Mouse (Mus musculus): ENCODE results near the gene Hmgcs1.
A peak's percentile ranks its signal among the peaks of the same experiment; 100 is the strongest.
"Not testable (repeated sequence)": the region's sequence is repeated elsewhere in the genome, so short reads cannot be mapped to it uniquely, and the experiment has no call there.

Gene Hmgcs1

DNA sequence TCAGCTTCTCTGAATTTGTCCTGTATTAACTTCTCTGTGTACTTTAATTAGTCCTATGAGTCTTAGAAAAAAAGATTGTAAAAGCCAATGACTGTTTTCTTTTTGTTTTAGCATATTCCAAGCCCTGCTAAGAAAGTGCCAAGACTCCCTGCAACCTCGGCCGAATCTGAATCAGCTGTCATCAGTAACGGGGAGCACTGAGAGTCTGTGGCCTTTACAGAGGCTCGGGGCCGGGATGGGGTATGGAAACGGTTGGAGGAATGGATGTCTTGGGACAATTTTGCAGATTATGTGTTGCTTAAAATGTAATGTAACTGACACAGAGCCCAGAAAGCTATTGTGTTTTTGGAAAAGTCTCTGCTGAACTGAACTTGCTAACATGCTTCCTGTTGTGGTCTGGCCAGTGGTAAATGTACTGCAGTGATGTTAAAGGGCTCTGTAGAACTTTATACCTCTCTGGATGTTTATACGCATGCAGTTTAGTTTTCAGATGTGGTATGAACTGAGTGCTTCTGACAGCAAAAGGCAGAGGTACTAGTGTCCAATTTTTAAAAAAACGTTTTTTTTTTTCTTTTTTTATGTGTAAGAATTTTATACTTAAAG, 16.2 kb downstream of the Hmgcs1 start:
- not testable (repeated sequence) for DNase-seq

DNA sequence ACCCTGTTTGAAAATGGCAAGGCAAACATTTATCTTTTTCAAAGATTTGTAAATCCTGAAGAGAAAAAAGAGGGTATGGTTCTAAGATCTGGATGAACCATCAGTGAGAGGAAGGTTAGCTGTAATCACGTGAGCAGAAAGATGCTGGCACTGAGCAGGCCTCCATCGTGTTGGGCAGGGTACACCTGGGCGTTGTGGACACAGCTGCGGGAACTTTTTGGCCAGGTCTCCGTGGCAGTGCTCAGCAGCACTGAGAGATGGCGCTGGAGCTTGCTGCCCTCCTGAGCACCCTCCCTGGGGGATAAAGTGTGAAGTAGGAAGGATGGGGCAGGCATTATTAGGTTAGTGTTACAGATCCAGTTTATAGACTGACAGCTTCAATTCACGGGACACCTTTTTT, 16.8 kb downstream of the Hmgcs1 start:
- DNase-seq = no peak

DNA sequence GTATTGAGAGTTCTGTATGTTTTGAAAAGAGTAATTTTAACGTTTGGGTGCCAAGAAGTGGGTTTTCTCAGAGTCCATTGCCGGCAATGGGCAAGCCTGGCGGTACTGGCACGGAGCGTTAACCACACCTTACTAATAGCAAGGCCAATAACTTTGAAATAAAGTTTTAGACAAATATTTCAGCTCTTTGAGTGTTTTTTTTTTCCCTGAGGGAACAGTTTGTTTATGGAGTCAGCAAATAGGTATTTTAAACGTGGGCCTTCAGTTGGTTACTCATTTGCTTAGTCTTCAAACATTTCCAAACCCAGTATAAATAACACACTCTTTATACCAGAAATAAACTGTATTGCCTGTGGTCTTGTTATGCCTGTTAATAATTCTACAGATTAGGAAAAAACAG, 17.7 kb downstream of the Hmgcs1 start:
- no peak for DNase-seq

DNA sequence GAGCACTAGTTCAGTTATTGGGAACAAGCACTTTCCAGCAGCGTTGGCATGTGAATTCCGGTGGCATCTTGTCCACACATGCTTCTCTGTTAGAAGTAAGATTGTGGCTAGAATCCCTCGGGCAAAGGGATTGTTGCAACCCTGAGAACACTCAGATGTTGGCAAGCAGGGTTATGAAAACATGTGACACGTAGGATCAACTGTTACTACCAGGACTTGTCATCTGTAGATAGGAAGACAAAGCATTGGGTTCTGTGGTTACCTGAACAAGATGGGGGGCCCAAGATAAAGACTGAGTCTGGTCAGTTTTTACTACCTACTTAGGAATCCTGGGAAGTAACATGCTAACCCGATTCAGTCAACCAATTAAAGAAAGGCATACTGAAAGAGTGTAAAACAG, 18.8 kb downstream of the Hmgcs1 start:
- DNase-seq = no peak

- no peak for DNase-seq
These were observed 19.4 kb downstream of the Hmgcs1 start for GRCm38 (mm10) chr13:119709388-119710267.

GRCm38 (mm10) chr13:119710268-119710610, 20.1 kb downstream of the Hmgcs1 start:
- no peak for DNase-seq

DNA sequence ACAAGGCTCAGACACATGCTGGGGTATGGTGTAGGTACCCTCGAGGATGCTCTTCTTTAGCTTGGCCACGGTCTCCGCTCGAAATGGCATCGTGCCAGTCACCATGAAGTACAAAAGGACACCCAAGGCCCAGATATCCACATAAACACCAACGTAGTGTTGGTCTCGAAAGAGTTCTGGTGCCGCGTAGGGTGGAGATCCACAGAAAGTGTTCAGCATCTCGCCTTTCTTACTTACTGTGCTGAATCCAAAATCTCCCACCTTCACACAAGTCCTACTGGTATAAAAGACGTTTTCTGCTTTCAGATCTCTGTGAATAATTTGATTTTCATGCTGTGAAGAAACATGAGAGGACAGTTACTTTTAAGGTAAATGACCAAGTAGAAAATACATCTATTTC, 22.3 kb downstream of the Hmgcs1 start:
- no peak for DNase-seq

- DNase-seq = no peak
These were observed 23.1 kb downstream of the Hmgcs1 start for GRCm38 (mm10) chr13:119713107-119713787.

DNA sequence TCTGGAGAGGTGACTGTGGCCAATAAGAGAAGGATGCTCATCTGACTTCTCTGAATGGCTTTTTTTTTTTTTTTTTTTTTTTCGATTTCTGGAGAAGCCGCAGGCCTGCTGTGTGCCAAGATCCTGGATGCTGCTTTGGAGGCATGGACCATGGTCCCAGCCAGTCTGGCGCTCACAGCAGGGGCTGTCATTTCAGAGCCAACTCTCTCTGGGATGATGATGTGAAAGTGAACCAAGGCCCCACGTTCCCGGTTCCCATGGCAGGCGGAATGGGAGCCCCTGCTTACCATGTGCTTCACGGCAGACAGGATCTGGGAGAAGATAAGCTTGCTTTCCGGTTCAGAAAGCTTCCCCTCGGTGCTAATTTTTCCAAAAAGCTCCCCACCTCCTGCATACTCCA, 23.6 kb downstream of the Hmgcs1 start:
- DNase-seq = no peak

GRCm38 (mm10) chr13:119716105-119716504, 25.9 kb downstream of the Hmgcs1 start:
- DNase-seq = no peak

GRCm38 (mm10) chr13:119722447-119722846, 32.3 kb downstream of the Hmgcs1 start:
- no peak for DNase-seq

DNA sequence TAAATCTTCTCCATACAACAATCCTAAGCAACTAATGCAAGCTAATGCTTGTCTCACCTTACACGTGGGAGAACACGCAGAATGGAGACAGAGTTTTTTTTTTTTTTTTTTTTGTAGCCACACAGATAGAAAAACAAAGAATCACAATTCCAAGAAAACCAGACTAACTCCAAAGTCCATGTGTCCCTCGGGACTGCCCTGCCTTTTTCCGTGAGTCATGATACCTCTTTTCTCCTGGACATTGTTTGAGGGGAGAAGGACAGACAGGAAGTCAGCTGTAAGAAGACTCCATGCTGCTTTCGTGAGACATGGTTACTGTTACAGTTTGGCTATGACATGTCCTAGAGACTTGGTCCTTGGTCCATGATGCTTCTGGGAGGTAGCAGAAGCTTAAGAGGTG, 33.2 kb downstream of the Hmgcs1 start:
- DNase-seq = no peak

GRCm38 (mm10) chr13:119724541-119724940, 34.4 kb downstream of the Hmgcs1 start:
- DNase-seq = no peak

GRCm38 (mm10) chr13:119727608-119728387, 37.6 kb downstream of the Hmgcs1 start:
- peak; percentile 33 for DNase-seq

GRCm38 (mm10) chr13:119729406-119729805, 39.2 kb downstream of the Hmgcs1 start:
- no peak for DNase-seq

DNA sequence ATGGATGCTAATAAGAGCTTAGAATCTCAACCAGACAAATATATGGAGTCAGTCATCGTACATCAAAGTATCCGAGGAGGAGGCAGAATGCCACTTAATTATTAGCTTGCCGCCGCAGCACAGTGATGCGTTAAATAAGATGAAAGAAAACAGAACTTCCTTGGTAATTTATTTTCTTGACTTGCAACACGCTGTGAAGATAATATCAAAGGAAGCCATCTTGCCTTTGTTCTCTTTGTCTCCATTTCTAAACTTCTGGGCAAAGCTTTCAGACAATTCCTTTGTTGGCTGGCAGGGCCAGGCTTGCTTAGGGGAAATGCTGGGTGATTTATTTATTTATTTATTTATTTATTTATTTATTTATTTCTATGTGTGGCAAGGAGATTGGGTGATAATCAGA, 41.3 kb downstream of the Hmgcs1 start:
- DNase-seq = no peak

DNA sequence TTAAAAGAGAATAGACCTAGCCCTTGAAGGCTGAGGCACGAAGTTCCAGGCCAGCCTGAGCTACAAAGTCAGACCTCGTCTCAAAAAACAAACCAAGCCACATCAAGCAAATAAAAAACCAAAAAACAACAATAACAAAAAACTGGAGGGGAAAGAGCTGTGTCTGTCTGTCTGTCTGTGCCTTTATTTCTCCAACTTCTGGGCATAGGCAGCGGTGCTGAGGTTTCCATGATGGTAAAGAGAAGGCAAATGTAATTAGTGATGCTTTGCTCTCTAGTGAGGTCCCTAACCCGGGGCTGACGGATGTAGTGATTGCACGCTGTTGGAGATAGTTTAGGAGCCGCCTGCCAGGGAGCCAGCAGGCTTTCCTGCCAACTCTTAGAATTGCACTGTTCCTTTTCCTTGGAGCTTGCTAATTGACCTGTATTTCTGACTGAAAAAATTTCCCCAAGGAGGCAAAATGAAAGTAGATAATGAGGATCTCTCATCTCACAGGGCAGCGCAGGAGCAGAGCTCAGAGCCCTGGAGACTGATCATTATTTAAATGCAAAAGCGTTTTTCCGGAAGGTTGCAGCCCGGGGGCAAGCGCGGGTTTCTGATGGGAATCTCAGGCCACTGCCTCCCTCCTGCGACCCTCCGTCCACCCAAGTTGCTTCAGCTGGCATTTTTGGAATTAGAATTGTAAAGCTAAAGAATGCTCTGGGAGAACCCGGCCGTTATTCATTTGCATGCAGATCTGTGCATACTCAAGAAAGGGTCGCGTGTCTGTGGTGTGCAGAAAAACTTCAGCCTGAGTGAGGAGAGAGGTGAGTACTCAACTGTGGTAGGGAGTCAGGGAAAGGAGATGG, 51.4 kb downstream of the Hmgcs1 start:
- DNase-seq = no peak

GRCm38 (mm10) chr13:119742711-119743415, 52.7 kb downstream of the Hmgcs1 start:
- no peak for DNase-seq

GRCm38 (mm10) chr13:119743470-119743869, 53.3 kb downstream of the Hmgcs1 start:
- DNase-seq = no peak

- DNase-seq = no peak
These were observed 56.8 kb downstream of the Hmgcs1 start for GRCm38 (mm10) chr13:119746930-119747329.

GRCm38 (mm10) chr13:119753859-119754634, 63.9 kb downstream of the Hmgcs1 start:
- no peak for DNase-seq
